Mouse (Mus musculus) layer of hippocampus, adult 2 months (tissue): ENCODE measurements at regions not wholly inside any gene's neighbourhood (a gene's known extent, or its start where the extent isn't known, plus 50 kb on each side); places are given as distances from the start of the nearest gene placed in this dataset.

ENCODE experiments used
- DNase-seq, 2 experiments: peaks; one replicate each; pipeline ENCODE4 v3.0.0; 2022; ENCODE audit warnings: low spot score in 2 of 2
- H3K27ac ChIP-seq: fragments of 200-600 bp; 2 replicates; pipeline ENCODE4 v1.8.1; 2022
- H3K4me3 ChIP-seq: fragments of 200-600 bp; 2 replicates; pipeline ENCODE4 v1.8.1; 2022; ENCODE audit warnings: mild to moderate bottlenecking
- CTCF ChIP-seq: fragments of 200-600 bp; conservative IDR thresholded peaks from 2 replicates; pipeline ENCODE4 v1.8.1; 2022; ENCODE audit warnings: antibody characterized with exemption, mild to moderate bottlenecking, moderate library complexity

- no peak for DNase-seq
- TF ChIP-seq CTCF = no peak
- Histone ChIP-seq H3K27ac (no peak overlapping the region), H3K4me3 (no peak overlapping the region)
Measured at GRCm38 (mm10) chr8:74639276-74639675, 233.7 kb upstream of the Isx start.

DNA sequence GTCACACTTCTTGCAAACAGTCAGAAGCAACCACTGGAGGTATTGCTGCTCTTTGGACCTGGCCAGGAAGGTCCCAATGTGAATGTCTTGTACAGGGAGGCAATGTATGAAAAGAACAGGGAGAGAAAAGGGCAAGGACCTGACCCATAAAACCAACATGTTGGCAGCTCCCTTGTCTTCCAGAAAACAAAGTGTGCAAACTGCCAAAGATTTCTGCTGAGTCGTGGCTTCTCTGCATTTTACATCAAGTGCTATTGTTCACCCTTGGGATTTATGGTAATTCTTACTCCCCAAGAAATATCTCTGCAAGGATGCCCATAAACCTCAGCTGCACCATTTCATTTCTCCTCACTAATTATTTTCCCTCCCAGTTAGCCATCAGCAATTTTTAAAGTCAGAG is 232.3 kb upstream of the Isx start:
- TF ChIP-seq CTCF = no peak
- no peak overlapping the region for H3K27ac ChIP-seq
- no peak for DNase-seq
- no peak overlapping the region for H3K4me3 ChIP-seq

GRCm38 (mm10) chr8:74659950-74660349 is 213.0 kb upstream of the Isx start:
- no peak for TF ChIP-seq CTCF

DNA sequence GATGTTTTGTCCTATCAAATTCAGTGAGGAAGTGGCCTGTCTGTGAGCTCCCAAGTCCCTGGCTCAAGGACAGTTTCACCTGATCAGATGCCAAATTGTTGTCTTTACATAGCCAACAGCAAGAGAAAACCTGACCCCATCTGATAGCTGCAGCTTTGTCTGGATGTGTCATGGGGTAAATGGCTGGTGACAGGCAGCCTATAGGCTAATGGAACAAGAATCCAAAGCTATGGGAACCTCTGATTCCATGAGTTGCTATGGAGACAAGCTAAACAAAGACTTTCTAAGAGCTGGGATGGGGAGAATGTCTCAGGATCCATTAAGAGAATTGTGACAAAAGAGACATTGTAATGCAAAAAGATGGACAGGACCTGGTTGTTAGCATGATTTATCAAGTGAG is 184.6 kb upstream of the Isx start:
- DNase-seq = no peak
- Histone ChIP-seq H3K27ac (no peak overlapping the region), H3K4me3 (no peak overlapping the region)
- TF ChIP-seq CTCF = no peak

More at GRCm38 (mm10) chr8:74659950-74660349, 213.0 kb upstream of the Isx start:
- H3K27ac ChIP-seq = no peak overlapping the region
- no peak overlapping the region for H3K4me3 ChIP-seq
- DNase-seq = no peak

GRCm38 (mm10) chr8:74696001-74696400 is 177.0 kb upstream of the Isx start:
- no peak overlapping the region for H3K27ac ChIP-seq
- peak in 1 of 2 experiments; percentile 8 for DNase-seq
- H3K4me3 ChIP-seq = no peak overlapping the region
- no peak for TF ChIP-seq CTCF

DNA sequence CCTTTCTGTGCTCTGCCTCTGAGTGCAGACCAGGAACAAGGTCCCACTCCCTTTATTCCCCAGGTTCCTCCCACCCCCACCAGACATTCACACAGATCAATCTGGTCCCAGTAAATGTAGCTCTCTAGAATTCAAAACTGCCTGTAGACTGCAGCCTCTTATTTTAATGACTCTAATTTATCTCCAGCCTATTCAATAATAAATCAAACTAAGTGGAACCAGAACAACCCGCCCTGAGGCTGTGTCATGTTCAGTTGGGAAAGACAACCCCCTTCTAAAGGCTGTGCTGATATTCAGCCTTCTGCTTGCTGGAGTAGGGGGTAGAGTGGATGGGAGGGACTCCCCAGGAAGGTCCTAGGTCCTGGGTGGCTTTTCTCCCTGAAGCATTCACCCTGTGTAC is 175.7 kb upstream of the Isx start:
- no peak for TF ChIP-seq CTCF
- no peak overlapping the region for H3K27ac ChIP-seq

GRCm38 (mm10) chr8:74712617-74713016 is 160.4 kb upstream of the Isx start:
- Histone ChIP-seq H3K4me3 (no peak overlapping the region), H3K27ac (no peak overlapping the region)
- peak; percentile 66 for TF ChIP-seq CTCF
- DNase-seq = no peak

More for the DNA sequence above, 175.7 kb upstream of the Isx start:
- no peak for DNase-seq
- no peak overlapping the region for H3K4me3 ChIP-seq

DNA sequence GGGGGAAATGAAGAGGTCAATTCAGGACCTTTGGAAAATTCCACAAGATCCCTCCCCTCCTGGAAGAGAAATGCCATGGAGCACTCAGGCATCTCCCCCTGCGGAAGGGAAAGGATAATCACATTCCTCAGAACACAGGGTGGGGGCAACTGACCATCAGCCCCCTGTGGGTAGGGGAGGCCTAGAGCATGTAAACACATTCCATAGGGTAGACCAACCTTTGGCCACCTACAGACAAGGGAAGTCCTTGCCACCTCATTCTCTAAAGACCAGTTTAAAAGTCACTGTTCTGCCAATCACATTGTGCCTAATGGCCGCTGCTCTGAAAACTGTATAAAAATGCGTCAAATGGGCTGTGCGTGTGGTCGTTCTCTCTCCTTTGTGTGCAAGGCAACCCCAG is 156.9 kb upstream of the Isx start:
- Histone ChIP-seq H3K27ac (no peak overlapping the region), H3K4me3 (no peak overlapping the region)
- TF ChIP-seq CTCF = no peak
- no peak for DNase-seq

- no peak overlapping the region for H3K27ac ChIP-seq
- no peak for TF ChIP-seq CTCF
- no peak for DNase-seq
- H3K4me3 ChIP-seq = no peak overlapping the region
Measured at GRCm38 (mm10) chr8:74764728-74765127, 108.2 kb upstream of the Isx start.

- Histone ChIP-seq H3K27ac (no peak overlapping the region), H3K4me3 (no peak overlapping the region)
- DNase-seq = no peak
- TF ChIP-seq CTCF = no peak
Measured at GRCm38 (mm10) chr8:74775549-74775948, 97.4 kb upstream of the Isx start.

DNA sequence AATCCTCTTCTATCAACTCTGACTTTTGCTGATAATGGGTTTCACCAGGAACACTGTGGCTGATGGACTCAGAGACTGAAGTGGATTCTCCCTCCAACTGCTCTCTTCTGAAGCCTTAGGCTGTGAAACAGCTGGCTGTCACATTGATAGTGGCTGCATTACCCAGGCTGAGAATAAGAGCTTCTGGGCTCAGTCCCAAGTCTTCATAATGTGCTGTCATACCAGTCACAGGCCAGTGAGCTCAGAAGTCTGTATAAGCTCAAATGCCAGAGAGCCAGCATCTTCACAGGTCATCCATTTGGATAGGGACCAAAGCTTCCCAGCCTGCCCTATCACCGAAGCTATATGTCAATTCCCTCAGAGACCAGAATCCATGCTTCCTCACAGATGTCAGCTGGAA is 91.9 kb upstream of the Isx start:
- no peak for TF ChIP-seq CTCF
- no peak for DNase-seq
- H3K4me3 ChIP-seq = no peak overlapping the region
- no peak overlapping the region for H3K27ac ChIP-seq

- Histone ChIP-seq H3K4me3 (no peak overlapping the region), H3K27ac (no peak overlapping the region)
- DNase-seq = no peak
- no peak for TF ChIP-seq CTCF
Measured at GRCm38 (mm10) chr8:74808685-74809084, 64.3 kb upstream of the Isx start.

GRCm38 (mm10) chr8:74810054-74810453 is 62.9 kb upstream of the Isx start:
- Histone ChIP-seq H3K27ac (no peak overlapping the region), H3K4me3 (no peak overlapping the region)
- no peak for TF ChIP-seq CTCF
- no peak for DNase-seq

- Histone ChIP-seq H3K4me3 (no peak overlapping the region), H3K27ac (no peak overlapping the region)
- TF ChIP-seq CTCF = peak; percentile 68
- no peak for DNase-seq
Measured at GRCm38 (mm10) chr8:74818434-74818833, 54.5 kb upstream of the Isx start.

DNA sequence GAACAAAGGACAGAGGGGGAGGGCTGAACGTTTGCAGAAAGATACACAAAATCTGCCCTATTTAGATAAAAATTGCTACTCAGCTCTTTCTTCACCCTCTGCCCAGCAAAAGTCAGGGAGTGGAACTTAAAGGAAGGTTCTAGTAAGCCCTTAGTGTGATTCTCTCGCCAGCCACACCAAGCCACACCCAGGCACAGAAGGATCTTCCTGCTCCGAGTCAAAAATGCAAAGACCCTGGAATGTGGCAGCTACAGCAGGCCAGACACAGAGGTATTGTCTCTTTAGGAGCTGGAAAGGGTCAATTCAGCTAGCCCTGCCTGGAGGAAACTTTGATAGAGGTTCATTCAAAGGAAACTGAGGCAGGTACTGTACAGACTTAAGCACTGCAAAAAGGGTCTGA is 52.3 kb upstream of the Isx start:
- H3K27ac ChIP-seq = no peak overlapping the region
- no peak overlapping the region for H3K4me3 ChIP-seq
- DNase-seq = no peak
- TF ChIP-seq CTCF = no peak
